Comparison of ENCODE assay signal across 16 mouse cellular contexts in the genomic region with DNA sequence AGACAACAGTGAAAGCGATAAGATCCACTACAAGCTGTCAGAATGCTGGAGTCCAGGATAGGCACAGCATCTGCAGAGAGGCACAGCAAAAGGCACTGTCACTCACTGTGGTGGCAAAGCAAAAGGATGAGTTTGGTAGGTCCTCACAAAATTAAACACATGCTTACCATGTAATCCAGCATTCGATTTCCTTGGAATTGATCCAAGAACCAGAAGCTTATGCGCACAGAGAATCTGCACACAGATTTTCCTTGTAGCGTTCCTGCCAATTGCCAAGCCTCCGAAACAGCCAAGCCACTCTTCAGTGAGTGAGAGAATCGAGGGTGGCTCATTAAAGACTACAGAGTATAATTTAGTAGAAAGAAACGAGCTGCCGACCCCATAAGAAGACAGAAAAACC. TPM values are rescaled to one million over a fixed set of nuclear protein-coding genes. Genes with fewer than 3 reads are reported as not detected.
DNase-seq lines count a peak whose midpoint lies in the region; ATAC-seq lines count a peak whose summit lies in the region.
"Had no signal": no experiment of that assay in that cellular context is flagged by ENCODE, and none has a peak within 500 bp of the region (broad histone marks: within the 10 kb centered on the region; RNA-seq: fewer than 3 reads in every experiment).

No protein-coding gene starts in this region.

- H3K9me3 ChIP-seq in forebrain, embryonic 16.5 days (ENCODE audit: control insufficient read depth, low read length): no peaks in the 10 kb centered on the region
- no peaks in the 10 kb centered on the region for H3K9me3 ChIP-seq in intestine, embryonic 16.5 days (ENCODE audit: control insufficient read depth, low read length)
- H3K9me3 ChIP-seq: heart, embryonic 15.5 days; kidney, embryonic 15.5 days; limb, embryonic 13.5 days had no signal

- 25% methylated on average over 8 of the region's 8 CpGs for WGBS in forebrain, embryonic 16.5 days
- 79% methylated on average over 8 of the region's 8 CpGs for WGBS in intestine, embryonic 16.5 days

- H3K4me2 ChIP-seq in forebrain, embryonic 16.5 days (ENCODE audit: low read length): no peak overlapping the region
- no peak overlapping the region for H3K4me2 ChIP-seq in intestine, embryonic 16.5 days (ENCODE audit: low read depth, low read length)
- H3K4me2 ChIP-seq: heart, embryonic 15.5 days; kidney, embryonic 15.5 days; limb, embryonic 13.5 days had no signal

- 0 out of 2 replicates have a peak overlapping the region, but pooled peaks have one; percentile 35 for H3K27ac ChIP-seq in forebrain, embryonic 16.5 days (ENCODE audit: low read length)
- no peak overlapping the region for H3K27ac ChIP-seq in intestine, embryonic 16.5 days (ENCODE audit: low read length)
- H3K27ac ChIP-seq: heart, embryonic 15.5 days; kidney, embryonic 15.5 days; limb, embryonic 13.5 days had no signal

- peak; percentile 32 to 44 for DNase-seq in cerebellum, postnatal 14 days
- DNase-seq in cerebellum, adult 11-12 months: no peak
- DNase-seq in layer of hippocampus, adult 11-12 months (ENCODE audit: low spot score): peak; percentile 32
- no peak for DNase-seq in layer of hippocampus, postnatal 25 days (ENCODE audit: extremely low spot score in 1 of 2, low spot score in 1 of 2)
- DNase-seq in right cerebral cortex, adult 2 months (ENCODE audit: low spot score in 2 of 2): peak; percentile 34
- no peak for DNase-seq in kidney, adult 11 months
- DNase-seq: adrenal gland, postnatal 10 days; embryo, embryonic 11 days; gastrocnemius, postnatal 36 days; lung, adult 2 months had no signal

- no peak overlapping the region for H3K4me3 ChIP-seq in forebrain, embryonic 16.5 days (replicated peaks; ENCODE audit: low read length)
- H3K4me3 ChIP-seq in intestine, embryonic 16.5 days (ENCODE audit: low read length): no peak overlapping the region
- H3K4me3 ChIP-seq: heart, embryonic 15.5 days; kidney, embryonic 15.5 days; limb, embryonic 13.5 days; megakaryocyte, embryonic 14.5 days had no signal

- no peaks in the 10 kb centered on the region for H3K27me3 ChIP-seq in forebrain, embryonic 16.5 days (replicated peaks; ENCODE audit: control insufficient read depth, insufficient read depth, low read length)
- H3K27me3 ChIP-seq in intestine, embryonic 16.5 days (replicated peaks; ENCODE audit: control insufficient read depth, insufficient read depth, low read length): no peaks in the 10 kb centered on the region
- H3K27me3 ChIP-seq: heart, embryonic 15.5 days; kidney, embryonic 15.5 days; limb, embryonic 13.5 days had no signal

- no peaks in the 10 kb centered on the region for H3K4me1 ChIP-seq in forebrain, embryonic 16.5 days (replicated peaks; ENCODE audit: control insufficient read depth, insufficient read depth, low read length)
- no peaks in the 10 kb centered on the region for H3K4me1 ChIP-seq in intestine, embryonic 16.5 days (ENCODE audit: control insufficient read depth, insufficient read depth, low read length)
- H3K4me1 ChIP-seq: heart, embryonic 15.5 days; kidney, embryonic 15.5 days; limb, embryonic 13.5 days; megakaryocyte, embryonic 14.5 days had no signal

- H3K36me3 ChIP-seq in forebrain, embryonic 16.5 days (ENCODE audit: control insufficient read depth, insufficient read depth): no peaks in the 10 kb centered on the region
- no peaks in the 10 kb centered on the region for H3K36me3 ChIP-seq in intestine, embryonic 16.5 days (ENCODE audit: control insufficient read depth, insufficient read depth, low read length)
- H3K36me3 ChIP-seq: heart, embryonic 15.5 days; kidney, embryonic 15.5 days; limb, embryonic 13.5 days had no signal

- H3K9ac ChIP-seq in forebrain, embryonic 16.5 days (replicated peaks; ENCODE audit: low read depth, low read length): no peak overlapping the region
- H3K9ac ChIP-seq in intestine, embryonic 16.5 days (ENCODE audit: low read depth, low read length): no peak overlapping the region
- H3K9ac ChIP-seq: heart, embryonic 15.5 days; kidney, embryonic 15.5 days; limb, embryonic 13.5 days had no signal

- ATAC-seq in forebrain, embryonic 16.5 days: peak; percentile 95
- no peak for ATAC-seq in intestine, embryonic 16.5 days

RNA-seq across cellular contexts. Expression of a gene that starts 2.9 kb away (rescaled TPM):
- not detected for total RNA-seq in layer of hippocampus, postnatal 25 days (2021)
- polyA plus RNA-seq in forebrain, embryonic 16.5 days (2015; fragmentation: Nextera tagmentation; extraction: Ambion mirVana): not detected in 2 replicates
- polyA plus RNA-seq in intestine, embryonic 16.5 days (2015; fragmentation: Nextera tagmentation; extraction: Ambion mirVana): not detected in 2 replicates
- total RNA-seq: adrenal gland, postnatal 10 days; gastrocnemius, postnatal 36 days had no signal
- polyA plus RNA-seq: heart, embryonic 15.5 days; kidney, embryonic 15.5 days; limb, embryonic 13.5 days; lung, adult 2 months had no signal

RNA-seq across cellular contexts. Expression of a gene that starts 18.4 kb away (rescaled TPM):
- total RNA-seq in layer of hippocampus, postnatal 25 days (2021): not detected
- polyA plus RNA-seq in forebrain, embryonic 16.5 days (2015; fragmentation: Nextera tagmentation; extraction: Ambion mirVana): 0.05 TPM in 1 of 2 replicates, not detected in the other
- polyA plus RNA-seq in intestine, embryonic 16.5 days (2015; fragmentation: Nextera tagmentation; extraction: Ambion mirVana): 35.4 and 46.0 TPM in 2 replicates

RNA-seq across cellular contexts. Expression of a gene that starts 24.6 kb away (rescaled TPM):
- 1 to 10 TPM in 1 of 2 experiments, under 1 TPM in 1; 0.52 to 1.2 TPM for total RNA-seq in layer of hippocampus, postnatal 25 days (2021)
- 0.41 and 0.65 TPM in 2 replicates for polyA plus RNA-seq in forebrain, embryonic 16.5 days (2015; fragmentation: Nextera tagmentation; extraction: Ambion mirVana)
- polyA plus RNA-seq in intestine, embryonic 16.5 days (2015; fragmentation: Nextera tagmentation; extraction: Ambion mirVana): 0.93 and 1.3 TPM in 2 replicates

RNA-seq across cellular contexts. Expression of a gene that starts 41.0 kb away (rescaled TPM):
- not detected for total RNA-seq in layer of hippocampus, postnatal 25 days (2021)
- polyA plus RNA-seq in forebrain, embryonic 16.5 days (2015; fragmentation: Nextera tagmentation; extraction: Ambion mirVana): not detected in 2 replicates
- polyA plus RNA-seq in intestine, embryonic 16.5 days (2015; fragmentation: Nextera tagmentation; extraction: Ambion mirVana): not detected in 2 replicates
- total RNA-seq: adrenal gland, postnatal 10 days; gastrocnemius, postnatal 36 days had no signal
- polyA plus RNA-seq: heart, embryonic 15.5 days; kidney, embryonic 15.5 days; limb, embryonic 13.5 days; lung, adult 2 months had no signal

RNA-seq across cellular contexts. Expression of a gene that starts 55.4 kb away (rescaled TPM):
- total RNA-seq in layer of hippocampus, postnatal 25 days (2021): not detected
- polyA plus RNA-seq in forebrain, embryonic 16.5 days (2015; fragmentation: Nextera tagmentation; extraction: Ambion mirVana): 0.08 and 0.17 TPM in 2 replicates
- polyA plus RNA-seq in intestine, embryonic 16.5 days (2015; fragmentation: Nextera tagmentation; extraction: Ambion mirVana): not detected in 2 replicates
- total RNA-seq: adrenal gland, postnatal 10 days; gastrocnemius, postnatal 36 days had no signal
- polyA plus RNA-seq: heart, embryonic 15.5 days; kidney, embryonic 15.5 days; lung, adult 2 months had no signal

Comparison
In these comparisons a context has a peak if more than half of its experiments do, and no peak if none do; other contexts are left out.
1. DNase-seq: peak in cerebellum, postnatal 14 days (2 of 2), layer of hippocampus, adult 11-12 months (single experiment) and right cerebral cortex, adult 2 months (2 of 2); none in cerebellum, adult 11-12 months (single experiment), layer of hippocampus, postnatal 25 days (0 of 2) and kidney, adult 11 months (single experiment).
2. RNA of a gene that starts 18.4 kb away (polyA plus RNA-seq): 35.4 to 46.0 TPM in intestine, embryonic 16.5 days; 0.05 TPM in forebrain, embryonic 16.5 days; every median in the first group is over 10 times any median in the second.